Mouse (Mus musculus): ENCODE results near the gene Ssna1.
A peak's percentile ranks its signal among the peaks of the same experiment; 100 is the strongest.
"Not testable (repeated sequence)": the region's sequence is repeated elsewhere in the genome, so short reads cannot be mapped to it uniquely, and the experiment has no call there.

The Ssna1 gene

GRCm38 (mm10) chr2:25262291-25262767, 9.9 kb downstream of the Ssna1 start, which contains the start of gene Tprn:
TSS of gene Tprn (plus strand) at chr2:25262618.
- DNase-seq (ENCODE audit: low read depth, low spot score): peak; percentile 100

GRCm38 (mm10) chr2:25261870-25262269, 10.4 kb downstream of the Ssna1 start:
- DNase-seq (ENCODE audit: low read depth, low spot score): peak; percentile 73

GRCm38 (mm10) chr2:25258887-25259286, 13.4 kb downstream of the Ssna1 start:
- DNase-seq (ENCODE audit: low read depth, low spot score): no peak

- not testable (repeated sequence) for DNase-seq (ENCODE audit: low read depth, low spot score)
These were observed 15.0 kb downstream of the Ssna1 start for GRCm38 (mm10) chr2:25257250-25257649.

GRCm38 (mm10) chr2:25256443-25257109, 15.7 kb downstream of the Ssna1 start:
- DNase-seq (ENCODE audit: low read depth, low spot score): peak; percentile 48

GRCm38 (mm10) chr2:25255284-25255779, 16.9 kb downstream of the Ssna1 start, which contains the start of gene Tmem203:
TSS of gene Tmem203 (plus strand) at chr2:25255439.
- DNase-seq (ENCODE audit: low read depth, low spot score): peak; percentile 94

GRCm38 (mm10) chr2:25252331-25252730, 19.9 kb downstream of the Ssna1 start:
- DNase-seq (ENCODE audit: low read depth, low spot score): no peak

- peak; percentile 88 for DNase-seq (ENCODE audit: low read depth, low spot score)
These were observed 25.8 kb downstream of the Ssna1 start, which contains the start of gene AL732309.1 for GRCm38 (mm10) chr2:25246183-25247072. TSS of gene AL732309.1 (minus strand) at chr2:25246863.

GRCm38 (mm10) chr2:25244144-25244543, 28.1 kb downstream of the Ssna1 start:
- DNase-seq (ENCODE audit: low read depth, low spot score): no peak

- no peak for DNase-seq (ENCODE audit: low read depth, low spot score)
These were observed 28.9 kb downstream of the Ssna1 start for GRCm38 (mm10) chr2:25243342-25243741.

- peak; percentile 66 for DNase-seq (ENCODE audit: low read depth, low spot score)
These were observed 30.1 kb downstream of the Ssna1 start, which contains the start of the genes Rnf208 and Cysrt1 for GRCm38 (mm10) chr2:25242101-25242506. TSS of gene Rnf208 (plus strand) at chr2:25242255. TSS of gene Cysrt1 (minus strand) at chr2:25242452.

GRCm38 (mm10) chr2:25241438-25241775, 30.8 kb downstream of the Ssna1 start:
- no peak for DNase-seq (ENCODE audit: low read depth, low spot score)

- peak; percentile 95 for DNase-seq (ENCODE audit: low read depth, low spot score)
These were observed 31.4 kb downstream of the Ssna1 start for GRCm38 (mm10) chr2:25240723-25241437.

GRCm38 (mm10) chr2:25240310-25240709, 31.9 kb downstream of the Ssna1 start:
- DNase-seq (ENCODE audit: low read depth, low spot score): no peak

- no peak for DNase-seq (ENCODE audit: low read depth, low spot score)
These were observed 32.5 kb downstream of the Ssna1 start for GRCm38 (mm10) chr2:25239766-25240165.

- DNase-seq (ENCODE audit: low read depth, low spot score): no peak
These were observed 34.1 kb downstream of the Ssna1 start for GRCm38 (mm10) chr2:25238106-25238505.

GRCm38 (mm10) chr2:25237522-25237921, 34.7 kb downstream of the Ssna1 start:
- DNase-seq (ENCODE audit: low read depth, low spot score): no peak

- no peak for DNase-seq (ENCODE audit: low read depth, low spot score)
These were observed 35.6 kb downstream of the Ssna1 start, which contains the start of gene Rnf224 for GRCm38 (mm10) chr2:25236614-25237013. TSS of gene Rnf224 (minus strand) at chr2:25236787.

- DNase-seq (ENCODE audit: low read depth, low spot score): no peak
These were observed 37.6 kb downstream of the Ssna1 start for GRCm38 (mm10) chr2:25234551-25235220.

GRCm38 (mm10) chr2:25234050-25234449, 38.2 kb downstream of the Ssna1 start, which contains the start of gene Slc34a3:
TSS of gene Slc34a3 (minus strand) at chr2:25234364.
- DNase-seq (ENCODE audit: low read depth, low spot score): no peak

GRCm38 (mm10) chr2:25233421-25233820, 38.8 kb downstream of the Ssna1 start:
- DNase-seq (ENCODE audit: low read depth, low spot score): no peak
